Mouse (Mus musculus) CD4-positive helper T cell, adult 2 months (primary cell): ENCODE measurements at regions not wholly inside any gene's neighbourhood (a gene's known extent, or its start where the extent isn't known, plus 50 kb on each side); places are given as distances from the start of the nearest gene placed in this dataset.

Experiments
- DNase-seq: peaks from one replicate; pipeline ENCODE4 v3.0.0-alpha.2; 2012; ENCODE audit warnings: low read depth, missing footprints, low spot score

GRCm38 (mm10) chr3:37881016-37881415, 156.7 kb upstream of the Gm5148 start:
- DNase-seq = no peak

- DNase-seq = no peak
Measured at GRCm38 (mm10) chr3:37879056-37879455, 154.8 kb upstream of the Gm5148 start.

GRCm38 (mm10) chr3:37876016-37876765, 151.9 kb upstream of the Gm5148 start:
- DNase-seq = no peak

GRCm38 (mm10) chr3:37875331-37876015, 151.2 kb upstream of the Gm5148 start:
- DNase-seq = no peak

- no peak for DNase-seq
Measured at GRCm38 (mm10) chr3:37874864-37875263, 150.6 kb upstream of the Gm5148 start.

- no peak for DNase-seq
Measured at GRCm38 (mm10) chr3:37874346-37874745, 150.1 kb upstream of the Gm5148 start.

- no peak for DNase-seq
Measured at GRCm38 (mm10) chr3:37872329-37872728, 148.0 kb upstream of the Gm5148 start.

- DNase-seq = no peak
Measured at GRCm38 (mm10) chr3:37871076-37871475, 146.8 kb upstream of the Gm5148 start.

GRCm38 (mm10) chr3:37868454-37868853, 144.2 kb upstream of the Gm5148 start:
- DNase-seq = no peak

- no peak for DNase-seq
Measured at GRCm38 (mm10) chr3:37862756-37863155, 138.5 kb upstream of the Gm5148 start.

GRCm38 (mm10) chr3:37860715-37861461, 136.6 kb upstream of the Gm5148 start:
- DNase-seq = no peak

- DNase-seq = peak; percentile 53
Measured at GRCm38 (mm10) chr3:37860034-37860714, 135.9 kb upstream of the Gm5148 start.

GRCm38 (mm10) chr3:37858624-37859302, 134.5 kb upstream of the Gm5148 start:
- DNase-seq = no peak

GRCm38 (mm10) chr3:37846191-37847003, 122.1 kb upstream of the Gm5148 start:
- DNase-seq = no peak

- DNase-seq = peak; percentile 34
Measured at GRCm38 (mm10) chr3:37845313-37846023, 121.2 kb upstream of the Gm5148 start.

GRCm38 (mm10) chr3:37844731-37845312, 120.5 kb upstream of the Gm5148 start:
- no peak for DNase-seq

GRCm38 (mm10) chr3:37842289-37842688, 118.0 kb upstream of the Gm5148 start:
- no peak for DNase-seq

- DNase-seq = no peak
Measured at GRCm38 (mm10) chr3:37838896-37839295, 114.6 kb upstream of the Gm5148 start.

- no peak for DNase-seq
Measured at GRCm38 (mm10) chr3:37836749-37837148, 112.5 kb upstream of the Gm5148 start.
